Mouse (Mus musculus) adrenal gland, adult (tissue): Measurements from ENCODE around the gene Slc15a2.

Experiments used
- DNase-seq, 2 experiments: peaks; one replicate each; pipeline ENCODE4 v3.0.0; 2022 to 2023; ENCODE audit warnings: low spot score in 1 of 2; ENCODE audit not compliant: inconsistent age in 2 of 2

Gene Slc15a2

GRCm38 (mm10) chr16:36784594-36785313 is at the start of gene Slc15a2:
Slc15a2 (minus strand) TSS chr16:36784962.
- DNase-seq, result no peak

DNA sequence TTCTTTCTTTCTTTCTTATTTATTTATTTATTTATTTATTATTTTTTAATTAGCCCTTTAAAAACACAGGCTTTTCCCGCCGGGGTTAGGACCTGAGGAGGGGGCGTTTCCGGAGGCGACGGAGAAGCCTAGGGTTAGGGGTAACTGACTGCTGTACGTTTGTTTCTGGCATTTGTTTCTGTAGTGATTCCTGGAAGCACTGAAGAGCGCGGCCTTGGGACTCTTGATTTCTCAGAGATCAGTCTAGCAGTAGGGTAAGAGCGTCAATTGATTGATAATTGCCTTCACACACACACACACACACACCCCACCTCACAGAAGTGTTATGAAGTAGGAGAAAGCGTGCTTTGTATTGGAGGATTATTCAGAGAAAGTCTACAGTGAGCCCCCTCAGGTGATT is 44.1 kb upstream of the Slc15a2 start:
- DNase-seq, result peak; percentile 16 to 68

DNA sequence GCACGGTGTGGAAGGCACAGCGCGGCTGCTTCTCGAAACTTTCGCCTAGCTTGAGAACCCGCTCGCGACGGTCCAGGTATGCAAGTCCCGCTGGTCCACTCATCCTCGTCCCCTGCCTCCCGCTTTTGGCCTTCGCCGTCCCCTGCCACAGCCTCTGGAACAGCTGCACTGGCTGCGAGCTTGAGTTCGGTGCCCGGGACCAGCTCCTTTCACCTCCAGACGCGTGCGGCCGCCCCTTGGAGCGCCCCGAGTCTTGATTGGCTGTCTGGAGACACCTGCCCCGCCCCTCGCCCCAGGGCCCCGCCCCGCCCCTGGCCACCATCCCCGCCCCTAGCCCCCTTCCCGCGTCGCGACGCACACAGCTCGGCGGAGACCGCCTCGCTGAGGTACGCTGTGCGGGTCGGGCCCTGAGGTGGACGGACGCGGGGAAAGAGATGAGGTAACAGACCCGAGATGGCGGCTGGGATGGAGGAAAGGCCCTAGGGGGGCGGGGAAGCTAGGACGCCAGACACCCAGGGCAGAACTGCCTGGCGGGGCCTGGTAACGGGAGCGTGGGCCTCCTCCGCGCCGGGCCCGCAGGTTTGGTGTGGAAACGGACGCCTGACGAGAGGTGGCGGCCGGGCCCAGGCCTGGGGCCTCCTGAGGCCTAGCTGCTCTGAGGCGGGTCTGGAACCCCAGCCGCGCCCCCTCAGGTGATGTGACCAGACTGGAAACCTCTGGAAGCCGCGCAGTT is 43.5 kb upstream of the Slc15a2 start, which contains the start of gene Iqcb1:
Iqcb1 (plus strand) TSS at position 332 of the 733 bp plus-strand sequence.
- DNase-seq, result peak; percentile 89 to 96

- DNase-seq, result no peak
These were observed 42.9 kb upstream of the Slc15a2 start for GRCm38 (mm10) chr16:36827611-36828053.

GRCm38 (mm10) chr16:36821474-36821873 is 36.7 kb upstream of the Slc15a2 start:
- DNase-seq, result no peak

DNA sequence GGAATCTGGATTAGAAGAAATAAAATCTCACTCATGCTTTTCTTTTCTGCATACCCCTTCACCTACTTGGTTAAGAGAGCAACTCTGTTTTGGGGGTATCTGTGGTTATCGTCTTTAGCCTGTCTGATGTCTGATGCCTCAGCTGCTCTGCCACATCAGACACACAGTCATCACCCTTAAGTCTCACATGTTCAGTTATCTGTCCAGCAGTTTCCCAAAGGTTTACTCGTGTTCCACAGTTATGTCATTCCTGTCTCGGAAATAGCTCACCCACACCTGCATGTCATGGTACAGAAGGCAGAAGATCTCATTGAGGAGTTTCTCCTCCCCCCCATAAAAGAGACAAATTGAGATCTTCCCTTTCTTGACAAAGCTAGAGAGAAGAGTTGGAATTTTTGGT is 36.0 kb upstream of the Slc15a2 start:
- DNase-seq, result no peak

DNA sequence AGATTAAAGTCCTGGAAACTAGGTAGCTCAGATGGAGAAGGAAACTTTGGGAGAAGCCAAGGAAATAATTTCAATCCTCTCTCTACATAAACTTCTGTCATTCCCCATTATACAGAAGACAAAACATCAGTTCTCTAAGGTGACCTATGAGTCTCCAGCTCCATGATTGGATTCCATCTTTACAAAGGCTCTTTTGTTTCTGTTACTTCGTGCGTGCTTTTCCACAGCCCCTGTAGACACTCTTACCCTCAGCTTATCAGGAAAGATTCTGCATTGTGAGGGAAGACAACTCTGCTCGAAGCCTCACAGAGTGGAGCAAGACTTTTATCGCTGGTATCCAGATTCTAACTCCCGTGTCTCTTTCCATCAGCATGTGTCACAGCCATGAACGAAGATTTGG is 35.3 kb upstream of the Slc15a2 start:
- no peak for DNase-seq

DNA sequence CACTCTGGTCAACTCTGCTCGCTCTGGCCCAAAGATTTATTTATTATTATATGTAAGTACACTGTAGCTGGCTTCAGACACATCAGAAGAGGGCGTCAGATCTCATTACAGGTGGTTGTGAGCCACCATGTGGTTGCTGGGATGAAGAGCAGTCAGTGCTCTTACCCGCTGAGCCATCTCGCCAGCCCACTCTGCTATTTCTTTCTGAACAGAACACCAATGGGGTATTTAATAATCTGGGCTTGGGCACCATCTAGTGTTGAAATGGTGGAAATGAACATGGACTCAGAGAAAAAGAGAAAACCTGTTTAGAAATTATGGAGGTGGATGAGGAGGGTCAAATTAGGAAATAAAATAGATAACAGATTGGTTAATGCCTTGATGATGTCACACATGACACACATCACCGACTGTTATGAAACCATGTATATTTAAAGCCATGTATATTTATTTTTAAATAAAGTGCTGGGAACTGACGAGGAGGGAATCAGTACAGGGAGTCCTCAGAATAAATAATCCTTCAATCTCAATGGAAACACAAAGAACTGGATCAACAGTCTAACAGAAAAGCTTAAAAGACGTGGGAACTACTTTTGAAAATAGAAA is 32.7 kb upstream of the Slc15a2 start:
- peak; percentile 68 to 87 for DNase-seq

GRCm38 (mm10) chr16:36816916-36817315 is 32.2 kb upstream of the Slc15a2 start:
- DNase-seq, result no peak

DNA sequence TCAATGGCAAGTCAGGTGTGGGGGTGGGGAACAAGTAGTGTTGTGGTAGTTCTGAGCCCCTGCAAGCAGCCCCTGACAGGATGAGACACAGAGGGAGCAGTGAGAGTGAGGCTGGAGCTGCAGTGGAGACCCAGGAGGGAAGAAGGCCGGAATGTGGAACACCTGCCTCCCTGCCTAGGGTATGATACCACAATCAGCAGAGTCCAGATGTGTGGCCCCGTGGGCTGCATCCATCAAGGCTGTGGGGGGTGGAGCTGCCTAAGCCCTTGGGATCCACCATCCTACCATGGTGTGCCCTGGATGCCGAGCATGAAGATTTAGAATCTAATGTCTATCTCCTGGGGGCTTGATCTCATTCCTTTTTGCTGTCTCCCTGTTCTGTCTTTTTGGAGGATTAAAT is 28.9 kb upstream of the Slc15a2 start:
- no peak for DNase-seq

DNA sequence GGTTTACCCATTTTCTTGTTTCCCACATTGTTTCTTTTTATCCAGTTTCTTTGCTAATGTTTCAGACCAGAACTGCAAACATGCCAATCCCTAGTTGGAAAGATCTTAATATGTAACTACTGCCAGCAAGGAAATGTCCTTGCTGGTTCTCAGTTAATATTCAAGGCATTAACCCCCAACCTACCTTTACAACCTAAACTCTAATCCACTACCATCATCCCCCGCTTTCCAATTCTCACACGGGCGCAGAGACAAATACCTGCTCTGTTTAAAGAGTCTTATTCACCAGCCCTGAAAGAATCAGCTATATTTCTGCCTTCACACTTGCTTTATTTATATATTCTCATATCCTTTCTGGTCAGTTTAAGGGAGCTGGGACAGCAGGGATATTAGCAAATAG is 23.9 kb upstream of the Slc15a2 start:
- DNase-seq, result no peak

- DNase-seq, result no peak
These were observed 17.6 kb upstream of the Slc15a2 start for GRCm38 (mm10) chr16:36802361-36802760.

- no peak for DNase-seq
These were observed 13.6 kb upstream of the Slc15a2 start for GRCm38 (mm10) chr16:36798334-36798733.

DNA sequence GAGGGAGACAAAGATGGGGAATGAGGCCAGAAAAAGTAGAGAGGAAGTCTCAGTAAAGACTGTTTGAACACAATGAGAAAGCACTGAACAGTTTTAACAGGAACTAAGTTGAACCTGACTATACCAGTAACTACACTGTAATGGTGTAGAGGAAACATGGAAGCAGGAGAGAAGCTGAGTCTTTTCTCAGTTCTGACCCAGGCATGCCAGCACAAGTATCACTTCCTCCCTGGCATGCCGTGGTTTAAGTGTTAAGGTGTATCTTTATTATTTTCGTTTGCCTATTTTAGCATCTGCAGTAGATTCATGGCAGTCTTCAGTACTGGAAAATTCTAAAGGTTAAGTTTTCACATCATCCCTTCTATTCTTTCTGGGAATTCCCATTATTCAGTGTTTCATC is 10.2 kb upstream of the Slc15a2 start:
- DNase-seq, result no peak

- DNase-seq, result no peak
These were observed 5.4 kb upstream of the Slc15a2 start for GRCm38 (mm10) chr16:36790166-36790565.

DNA sequence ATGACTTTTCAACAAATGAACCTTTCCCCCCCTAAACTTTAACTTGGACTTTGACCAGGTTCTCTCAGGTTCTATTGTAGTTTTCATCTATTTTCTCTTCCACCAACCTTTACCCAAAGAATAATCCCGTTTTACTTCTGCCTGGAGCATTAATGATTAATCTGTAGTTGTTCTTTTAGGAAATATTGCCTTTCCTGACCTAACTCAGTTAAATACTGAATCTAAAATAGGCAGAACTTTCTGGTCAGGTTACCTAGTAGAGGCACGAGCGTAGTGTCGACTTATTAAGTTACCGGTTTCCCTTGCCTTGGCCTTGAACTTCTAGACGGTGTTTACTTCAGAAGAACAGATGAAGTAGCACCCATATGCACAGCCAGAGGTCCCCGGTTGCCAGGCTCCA is 1.7 kb upstream of the Slc15a2 start:
- DNase-seq, result no peak

GRCm38 (mm10) chr16:36784146-36784545 is 616 bp downstream of the Slc15a2 start:
- DNase-seq, result no peak

GRCm38 (mm10) chr16:36775658-36776057 is 9.1 kb downstream of the Slc15a2 start:
- no peak for DNase-seq

DNA sequence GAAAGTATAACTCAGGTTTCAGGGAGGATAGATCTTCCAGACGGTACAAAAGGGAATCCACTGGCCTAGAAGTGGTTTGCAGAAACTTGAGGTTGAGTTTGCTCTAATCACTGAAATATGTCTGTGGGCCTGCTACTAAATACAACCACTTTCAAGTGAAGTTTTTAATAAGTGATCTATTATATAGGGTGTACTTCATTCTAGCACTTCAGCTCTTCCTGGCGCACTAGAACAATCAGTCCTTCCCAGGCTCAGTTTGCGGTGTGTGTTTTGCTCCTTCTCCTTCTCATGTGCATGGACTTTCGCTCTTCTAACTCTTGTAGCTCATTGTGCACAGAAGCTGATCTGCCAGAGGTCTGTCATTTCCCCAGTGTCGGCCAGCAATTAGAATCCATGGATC is 11.8 kb downstream of the Slc15a2 start:
- no peak for DNase-seq

DNA sequence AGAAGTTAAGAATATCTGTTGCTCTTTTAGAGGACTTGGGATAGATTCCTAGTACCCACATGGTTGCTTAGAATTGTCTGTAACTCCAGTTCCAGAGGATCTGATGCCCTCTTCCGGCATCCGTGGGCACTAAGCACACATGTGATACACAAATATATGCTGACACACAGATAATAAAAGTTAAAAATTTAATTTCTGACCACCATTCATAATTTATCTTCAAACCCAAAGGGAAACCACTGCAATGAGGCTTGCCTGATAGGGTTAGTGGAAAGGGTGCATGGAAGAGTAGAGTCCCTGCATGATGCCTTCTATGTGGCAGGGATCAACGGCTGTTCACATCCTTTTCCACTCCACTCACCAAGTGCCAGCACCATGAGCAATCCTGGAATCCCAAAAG is 13.1 kb downstream of the Slc15a2 start:
- no peak for DNase-seq

- DNase-seq, result no peak
These were observed 13.5 kb downstream of the Slc15a2 start for GRCm38 (mm10) chr16:36771244-36771643.

DNA sequence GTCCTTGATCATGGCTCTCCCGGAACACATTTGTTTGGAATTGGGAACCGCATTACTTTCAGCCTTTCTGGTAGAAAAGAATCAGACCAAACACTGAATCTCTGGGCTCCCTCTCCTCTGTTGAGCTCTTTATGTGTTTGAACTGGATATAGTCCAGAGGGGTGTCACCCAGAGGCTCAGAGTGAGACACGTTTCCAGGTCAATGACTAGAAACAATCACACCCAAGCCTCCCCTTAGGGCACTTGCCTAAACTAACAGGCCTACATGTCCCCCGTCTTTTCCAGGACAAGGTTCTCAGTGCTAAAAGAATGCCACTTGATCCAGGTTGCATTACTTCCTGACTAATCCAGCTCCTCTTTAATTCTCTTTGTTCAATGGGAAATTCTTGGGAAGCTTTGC is 13.9 kb downstream of the Slc15a2 start:
- no peak for DNase-seq
